Mouse (Mus musculus) heart, adult 11 months (tissue): ENCODE data around the gene Fsip1.

ENCODE experiments used
- DNase-seq: peaks from one replicate; pipeline ENCODE4 v3.0.0; 2022

The Fsip1 gene

DNA sequence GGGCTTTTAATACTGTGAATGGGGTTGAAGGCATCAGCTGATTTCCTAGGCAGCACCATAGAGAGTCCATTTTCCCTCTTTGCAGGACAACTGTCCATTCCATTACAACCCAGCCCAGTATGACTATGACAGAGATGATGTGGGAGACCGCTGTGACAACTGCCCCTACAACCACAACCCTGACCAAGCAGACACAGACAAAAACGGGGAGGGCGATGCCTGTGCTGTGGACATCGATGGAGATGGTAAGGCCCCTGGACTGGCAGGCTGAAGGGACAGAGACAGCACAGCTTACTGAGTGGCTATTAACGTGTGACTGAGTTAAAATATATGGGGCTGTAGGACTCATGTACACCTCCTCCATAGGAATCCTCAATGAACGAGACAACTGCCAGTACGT is 136.0 kb downstream of the Fsip1 start:
- peak; percentile 88 for DNase-seq

DNA sequence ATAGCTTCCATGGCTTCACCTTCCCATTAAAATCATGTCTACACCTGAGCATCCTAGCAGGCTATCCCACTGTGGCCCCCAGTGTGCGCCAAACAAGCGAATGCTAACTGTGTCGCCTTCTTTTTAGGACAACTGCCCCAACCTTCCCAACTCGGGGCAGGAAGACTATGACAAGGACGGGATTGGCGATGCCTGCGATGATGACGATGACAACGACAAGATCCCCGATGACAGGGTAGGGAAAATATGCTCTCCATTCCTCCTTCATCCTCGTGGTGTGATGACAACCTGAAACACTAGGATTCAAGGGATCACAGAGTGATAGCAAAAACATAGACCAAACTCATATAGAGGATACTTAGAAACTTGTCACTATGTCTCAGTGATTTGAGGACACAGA is 136.7 kb downstream of the Fsip1 start:
- peak; percentile 79 for DNase-seq

DNA sequence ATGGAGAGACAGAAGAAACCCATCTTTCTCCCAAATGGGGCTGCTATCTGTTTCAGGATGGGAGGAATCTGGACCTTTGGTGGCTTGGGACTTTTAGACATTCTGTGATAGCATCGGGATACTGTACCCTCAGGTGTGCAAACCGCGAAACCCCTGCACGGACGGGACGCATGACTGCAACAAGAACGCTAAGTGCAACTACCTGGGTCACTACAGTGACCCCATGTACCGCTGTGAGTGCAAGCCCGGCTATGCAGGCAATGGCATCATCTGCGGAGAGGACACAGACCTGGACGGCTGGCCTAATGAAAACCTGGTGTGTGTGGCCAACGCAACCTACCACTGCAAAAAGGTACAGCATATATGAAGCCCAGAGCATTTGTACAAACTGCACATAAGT is 137.1 kb downstream of the Fsip1 start:
- peak; percentile 86 for DNase-seq

DNA sequence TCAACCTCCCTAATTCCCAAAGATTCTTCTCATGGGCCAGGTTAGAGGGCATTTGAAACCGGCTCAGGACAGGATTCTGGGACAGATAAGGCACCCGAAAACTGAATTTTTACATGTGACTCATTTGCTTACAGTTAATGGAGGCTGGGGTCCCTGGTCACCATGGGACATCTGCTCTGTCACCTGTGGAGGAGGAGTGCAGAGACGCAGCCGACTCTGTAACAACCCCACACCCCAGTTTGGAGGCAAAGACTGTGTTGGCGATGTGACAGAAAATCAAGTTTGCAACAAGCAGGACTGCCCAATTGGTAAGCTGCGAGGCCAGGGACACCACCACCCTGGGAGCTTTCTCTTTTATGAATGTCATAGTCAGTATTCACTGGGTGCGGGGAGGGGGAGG is 138.3 kb downstream of the Fsip1 start:
- DNase-seq = peak; percentile 83

DNA sequence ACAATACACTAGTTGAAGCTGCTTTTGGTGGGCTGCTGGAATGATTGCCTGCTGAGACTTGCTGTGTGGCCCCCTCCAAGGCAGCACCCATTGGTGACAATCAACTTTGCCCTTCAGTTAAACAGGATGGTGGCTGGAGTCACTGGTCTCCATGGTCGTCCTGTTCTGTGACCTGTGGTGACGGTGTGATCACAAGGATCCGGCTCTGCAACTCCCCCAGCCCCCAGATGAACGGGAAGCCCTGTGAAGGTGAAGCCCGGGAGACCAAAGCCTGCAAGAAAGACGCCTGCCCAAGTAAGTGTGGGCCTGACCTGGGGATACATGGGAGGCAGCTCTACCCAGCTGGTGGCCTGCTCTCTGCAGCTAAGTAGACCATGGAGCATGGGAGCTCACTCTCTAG is 138.7 kb downstream of the Fsip1 start:
- DNase-seq = peak; percentile 85

DNA sequence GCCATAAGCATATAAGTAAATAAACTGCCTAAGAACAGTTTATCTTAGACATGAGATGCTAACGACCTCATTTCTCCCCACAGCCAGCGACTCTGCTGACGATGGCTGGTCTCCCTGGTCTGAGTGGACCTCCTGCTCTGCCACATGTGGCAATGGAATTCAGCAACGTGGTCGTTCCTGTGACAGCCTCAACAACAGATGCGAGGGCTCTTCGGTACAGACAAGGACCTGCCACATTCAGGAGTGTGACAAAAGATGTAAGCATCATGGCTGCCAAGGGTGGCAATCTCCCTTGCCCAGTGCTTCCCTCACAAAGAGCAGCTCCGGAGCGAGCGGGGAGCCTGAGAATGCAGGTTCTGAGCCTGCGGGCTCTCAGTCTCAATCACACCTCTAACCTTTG is 139.4 kb downstream of the Fsip1 start:
- DNase-seq = peak; percentile 64

DNA sequence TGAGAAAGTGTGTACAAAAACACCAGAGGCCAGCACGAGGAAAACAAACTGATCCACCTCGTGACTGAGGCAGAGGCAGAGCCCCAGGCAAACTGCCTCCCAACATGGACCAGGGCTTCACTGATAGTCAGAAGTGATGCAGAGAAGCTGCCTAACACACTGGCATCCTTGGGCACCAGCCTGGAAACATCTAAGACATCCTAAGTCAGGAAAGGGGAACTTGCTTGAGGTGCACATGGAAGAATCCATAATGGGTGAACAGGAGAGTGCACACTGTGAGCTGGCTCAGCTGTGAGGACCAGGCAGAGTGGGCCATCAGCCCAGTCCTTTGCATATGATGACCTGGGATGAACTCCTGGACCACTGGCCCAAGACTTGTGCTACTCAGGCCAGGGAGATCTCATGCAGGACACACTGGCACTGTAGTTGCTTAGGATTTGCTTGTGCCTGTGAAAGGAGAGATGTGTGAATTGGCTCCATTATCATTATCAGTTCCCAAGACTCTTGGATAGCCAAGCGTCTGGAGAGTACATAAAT is 139.9 kb downstream of the Fsip1 start:
- DNase-seq = peak; percentile 81

DNA sequence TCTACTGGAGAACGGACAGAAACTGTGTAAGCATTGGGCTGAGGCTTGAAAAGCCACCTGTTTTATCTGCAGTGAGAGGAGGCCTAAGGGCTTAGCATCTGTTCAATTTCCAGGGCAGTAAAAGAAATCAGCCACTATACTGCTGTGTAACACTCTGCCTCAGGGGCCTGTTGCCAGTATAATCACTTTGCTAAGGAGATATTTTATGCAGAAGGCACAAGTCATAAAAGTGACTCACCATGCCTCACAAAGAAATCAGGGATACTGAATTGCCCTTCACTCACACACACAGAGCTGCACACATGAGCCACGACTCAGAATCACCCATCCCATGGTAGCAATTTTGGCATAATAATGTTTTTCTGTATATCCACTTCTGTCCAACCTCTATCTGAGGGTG is 140.6 kb downstream of the Fsip1 start:
- no peak for DNase-seq

DNA sequence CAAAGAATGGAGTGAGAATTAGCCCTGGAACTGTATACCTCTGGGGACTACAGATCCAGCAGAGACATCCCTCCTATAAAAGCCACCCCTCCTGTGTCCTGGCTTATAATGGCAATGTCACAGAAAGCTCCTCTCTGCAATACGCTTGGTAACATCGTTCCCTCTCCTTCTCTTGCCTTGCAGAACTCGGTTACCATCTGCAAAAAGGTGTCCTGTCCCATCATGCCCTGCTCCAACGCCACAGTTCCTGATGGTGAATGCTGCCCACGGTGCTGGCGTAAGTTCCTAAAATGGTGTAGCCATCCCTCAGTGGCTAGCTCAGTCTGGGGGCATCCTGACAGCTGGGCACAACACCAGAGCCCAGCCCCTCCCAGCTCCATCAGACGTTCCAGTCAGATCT is 141.1 kb downstream of the Fsip1 start:
- DNase-seq = peak; percentile 67

DNA sequence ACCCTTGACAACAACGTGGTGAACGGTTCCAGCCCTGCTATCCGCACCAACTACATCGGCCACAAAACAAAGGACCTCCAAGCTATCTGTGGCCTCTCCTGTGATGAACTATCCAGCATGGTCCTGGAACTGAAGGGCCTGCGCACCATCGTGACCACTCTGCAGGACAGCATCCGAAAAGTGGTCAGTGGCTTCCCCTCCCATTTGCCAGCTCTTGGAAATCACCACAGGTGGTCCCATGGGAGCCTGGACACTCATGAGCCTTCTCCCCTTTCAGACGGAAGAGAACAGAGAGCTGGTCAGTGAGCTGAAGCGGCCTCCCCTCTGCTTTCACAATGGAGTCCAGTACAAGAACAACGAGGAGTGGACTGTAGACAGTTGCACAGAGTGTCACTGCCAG is 142.1 kb downstream of the Fsip1 start:
- peak; percentile 80 for DNase-seq

DNA sequence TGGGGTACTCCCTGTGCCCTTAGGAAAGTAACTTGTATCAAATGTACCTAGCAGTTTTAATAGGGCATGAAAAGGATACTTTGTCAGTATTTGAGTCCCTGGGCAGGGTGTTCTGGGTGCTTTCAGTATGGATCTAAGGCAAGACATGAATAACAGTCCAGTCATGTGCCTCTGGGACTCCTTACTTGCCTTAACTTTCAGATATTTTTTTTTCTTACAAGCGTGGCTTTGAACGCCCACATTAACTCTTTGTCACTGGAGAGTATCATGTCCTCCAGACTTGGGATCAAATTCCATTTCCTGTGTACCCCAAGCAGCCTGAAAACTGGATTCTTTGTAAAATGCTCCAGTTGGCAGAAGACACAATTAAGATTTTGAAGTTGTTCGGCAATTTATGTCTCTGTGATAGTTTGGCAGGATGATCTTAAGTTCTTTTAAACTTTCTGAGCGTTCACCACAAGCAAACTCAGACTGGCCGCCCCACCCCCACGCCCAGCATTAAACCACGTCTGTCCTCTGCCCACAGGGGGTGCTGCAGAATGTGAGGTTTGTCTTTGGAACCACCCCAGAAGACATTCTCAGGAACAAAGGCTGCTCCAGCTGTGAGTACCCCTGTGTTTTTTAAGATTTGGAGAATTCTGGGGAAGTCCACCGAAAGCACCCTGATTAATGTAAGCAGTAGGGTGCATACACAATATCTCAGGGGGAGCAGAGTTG is 142.8 kb downstream of the Fsip1 start:
- DNase-seq = peak; percentile 89

DNA sequence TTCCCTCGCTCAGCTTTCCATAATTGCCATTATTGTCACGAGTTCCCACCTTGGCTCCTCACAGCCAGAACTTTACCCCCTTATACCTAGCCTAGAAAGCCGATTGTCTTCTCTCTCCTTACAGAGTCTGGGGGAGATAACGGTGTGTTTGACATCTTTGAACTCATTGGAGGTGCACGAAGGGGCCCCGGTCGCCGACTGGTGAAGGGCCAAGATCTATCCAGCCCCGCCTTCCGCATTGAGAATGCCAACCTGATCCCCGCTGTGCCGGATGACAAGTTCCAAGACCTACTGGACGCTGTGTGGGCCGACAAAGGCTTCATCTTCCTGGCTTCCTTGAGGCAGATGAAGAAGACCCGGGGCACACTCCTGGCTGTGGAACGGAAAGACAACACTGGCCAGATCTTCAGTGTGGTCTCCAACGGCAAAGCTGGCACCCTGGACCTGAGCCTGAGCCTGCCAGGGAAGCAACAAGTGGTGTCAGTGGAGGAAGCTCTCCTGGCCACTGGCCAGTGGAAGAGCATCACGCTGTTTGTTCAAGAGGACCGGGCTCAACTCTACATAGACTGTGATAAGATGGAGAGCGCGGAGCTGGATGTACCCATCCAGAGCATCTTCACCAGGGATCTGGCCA is 143.8 kb downstream of the Fsip1 start:
- DNase-seq = peak; percentile 92

DNA sequence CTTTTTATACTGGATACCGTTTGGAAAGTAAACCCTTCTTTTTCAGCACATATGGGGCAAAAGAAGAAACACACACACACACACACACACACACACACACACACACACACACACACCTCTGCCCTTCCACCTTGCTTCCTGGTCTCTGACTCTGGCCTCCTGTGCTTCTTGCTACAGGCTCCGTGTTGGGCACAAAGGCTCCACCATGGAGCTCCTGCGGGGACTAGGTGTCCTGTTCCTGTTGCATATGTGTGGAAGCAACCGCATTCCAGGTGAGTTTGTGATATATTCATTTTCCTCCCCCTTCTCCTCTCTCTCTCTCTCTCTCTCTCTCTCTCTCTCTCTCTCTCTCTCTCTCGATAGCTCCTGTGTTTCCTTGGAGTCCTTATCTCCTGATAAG is 144.3 kb downstream of the Fsip1 start:
- DNase-seq = peak; percentile 77

DNA sequence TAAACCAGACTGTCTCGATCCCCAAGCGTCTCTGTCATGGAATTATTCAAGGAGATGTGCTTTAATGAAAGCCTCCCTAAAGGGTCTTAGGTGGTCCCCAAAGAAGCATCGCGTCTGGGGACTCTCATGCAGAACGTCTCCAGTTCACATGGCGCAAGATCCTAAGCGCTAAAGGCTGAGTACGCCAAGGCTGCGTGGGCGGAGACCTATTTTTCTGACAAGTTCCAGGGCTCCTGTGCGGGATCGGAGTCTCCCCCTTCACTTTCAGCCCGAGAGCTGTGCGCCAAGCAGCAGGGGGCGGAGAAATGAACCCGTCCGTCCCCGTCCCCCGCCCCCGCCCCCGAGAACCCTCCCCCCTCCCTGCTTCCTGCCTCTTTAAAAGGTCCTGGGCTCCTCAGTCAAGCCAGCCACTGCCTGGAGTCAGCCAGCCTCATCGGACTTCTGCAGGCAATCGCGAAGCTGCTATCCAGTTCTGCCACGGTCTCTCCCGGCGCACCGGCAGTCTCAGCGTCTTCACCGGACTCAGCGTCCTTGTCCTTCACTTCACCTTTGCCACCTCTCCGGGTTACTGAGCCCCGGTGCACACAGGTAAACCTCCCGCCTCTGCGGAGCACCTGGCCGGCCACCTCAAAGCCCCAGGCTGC is 145.2 kb downstream of the Fsip1 start, which contains the start of gene Thbs1:
Gene Thbs1, plus strand, starts transcription at position 389 of the 644 bp plus-strand sequence.
- peak; percentile 98 for DNase-seq

DNA sequence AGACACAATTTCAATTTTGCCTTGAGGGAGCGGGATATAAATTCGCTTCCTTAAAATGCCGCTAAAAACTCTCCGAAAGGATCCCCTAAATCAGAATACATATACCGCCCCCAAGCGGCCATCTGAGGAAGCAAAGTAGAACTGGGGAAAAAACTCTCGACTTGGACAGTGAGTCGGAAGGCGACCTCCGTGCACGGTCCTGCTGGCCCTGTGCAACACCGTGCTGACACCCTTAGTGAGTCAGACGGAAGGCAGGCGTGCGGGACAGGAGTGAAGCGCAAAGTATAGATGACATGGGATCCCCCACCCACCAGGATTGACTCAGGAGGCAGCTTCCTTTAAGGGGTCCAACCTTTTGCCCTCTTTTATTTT is 145.7 kb downstream of the Fsip1 start:
- DNase-seq = peak; percentile 98

DNA sequence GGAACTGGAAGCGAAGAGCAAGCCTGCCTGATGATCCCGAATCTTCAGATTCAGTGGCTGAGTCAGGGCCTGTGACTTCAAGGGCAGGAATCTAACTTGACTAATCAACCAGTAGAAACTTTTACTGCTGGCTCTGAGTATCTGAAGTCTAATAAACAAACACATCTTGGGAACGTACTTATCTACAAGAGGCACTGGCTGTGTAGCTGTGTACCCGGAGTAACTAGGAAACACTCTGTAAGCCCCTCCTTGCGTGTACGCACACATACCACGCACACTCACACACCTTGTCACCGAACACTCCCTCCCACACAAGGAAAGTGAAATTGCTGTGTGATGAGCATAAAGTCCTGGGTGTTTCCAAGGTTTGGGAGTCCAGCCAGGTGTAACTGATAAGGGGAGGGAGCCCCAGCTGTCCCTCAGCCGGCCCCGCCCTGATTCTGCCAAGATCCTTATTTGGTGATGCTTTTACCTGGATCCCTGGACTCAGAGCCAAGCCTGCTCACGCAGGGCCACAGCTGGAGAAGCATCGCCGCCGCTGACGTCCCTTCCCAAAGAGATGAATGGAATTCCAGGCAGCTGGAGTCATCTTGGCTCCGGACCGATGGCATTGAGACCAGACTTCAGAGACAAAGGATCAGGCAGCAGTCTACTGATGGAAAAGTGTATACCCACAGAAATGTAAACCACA is 146.4 kb downstream of the Fsip1 start:
- peak; percentile 96 for DNase-seq

DNA sequence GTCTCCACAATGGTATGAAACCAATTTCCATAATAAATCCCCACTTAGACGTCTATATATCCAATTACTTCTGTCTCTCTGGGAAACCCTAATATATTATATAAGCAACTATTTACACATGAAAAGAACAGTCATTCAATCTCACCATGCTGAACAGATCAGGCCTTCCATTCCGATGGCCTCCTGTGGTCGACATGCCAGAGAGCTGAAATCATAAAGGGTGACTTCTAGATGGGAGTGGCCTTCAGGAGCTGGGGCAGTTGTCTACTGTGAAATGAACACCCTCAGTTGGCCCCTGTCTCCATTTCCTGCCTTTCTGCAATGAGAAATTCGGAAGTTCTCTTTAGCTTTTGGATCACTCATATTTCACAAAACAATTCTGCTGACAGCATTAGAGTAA is 154.6 kb downstream of the Fsip1 start:
- peak; percentile 81 for DNase-seq

DNA sequence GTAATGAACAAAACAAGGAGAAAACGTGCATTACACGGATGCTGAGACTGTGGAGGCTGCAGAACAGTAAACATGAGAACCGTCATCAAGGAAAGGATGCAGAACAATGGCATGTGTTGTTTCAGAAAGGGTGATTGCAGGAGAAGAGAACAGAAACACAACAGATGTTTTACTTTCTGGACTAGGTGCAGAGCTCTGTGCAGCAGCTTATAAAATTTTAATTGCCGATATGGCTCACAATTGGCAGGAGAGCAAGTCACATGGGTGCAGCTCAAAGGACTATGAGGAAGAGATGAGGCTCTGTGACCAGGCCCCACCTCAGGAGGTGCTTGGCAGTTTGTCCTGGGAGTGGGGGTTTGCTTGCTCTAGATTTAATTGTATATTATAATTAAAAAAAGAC is 157.7 kb downstream of the Fsip1 start:
- DNase-seq = no peak

DNA sequence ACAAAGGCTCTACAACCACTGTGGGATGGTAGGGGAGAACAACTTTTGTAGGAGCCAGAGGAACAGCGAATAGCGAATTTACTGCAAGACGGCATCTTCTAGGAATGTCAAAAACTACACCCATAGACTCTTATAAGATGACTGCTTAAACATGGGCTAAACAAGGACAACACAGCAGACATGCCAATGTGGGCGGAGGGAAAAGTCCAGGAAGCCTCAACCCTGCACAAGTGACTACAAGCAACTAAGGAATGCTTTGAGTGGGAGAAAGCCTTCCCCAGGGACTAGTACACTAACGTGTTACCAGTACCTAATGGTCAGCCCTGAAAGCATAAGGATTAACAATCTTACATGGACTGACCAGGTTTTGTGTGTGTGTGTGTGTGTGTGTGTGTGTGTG is 165.5 kb downstream of the Fsip1 start:
- no peak for DNase-seq

DNA sequence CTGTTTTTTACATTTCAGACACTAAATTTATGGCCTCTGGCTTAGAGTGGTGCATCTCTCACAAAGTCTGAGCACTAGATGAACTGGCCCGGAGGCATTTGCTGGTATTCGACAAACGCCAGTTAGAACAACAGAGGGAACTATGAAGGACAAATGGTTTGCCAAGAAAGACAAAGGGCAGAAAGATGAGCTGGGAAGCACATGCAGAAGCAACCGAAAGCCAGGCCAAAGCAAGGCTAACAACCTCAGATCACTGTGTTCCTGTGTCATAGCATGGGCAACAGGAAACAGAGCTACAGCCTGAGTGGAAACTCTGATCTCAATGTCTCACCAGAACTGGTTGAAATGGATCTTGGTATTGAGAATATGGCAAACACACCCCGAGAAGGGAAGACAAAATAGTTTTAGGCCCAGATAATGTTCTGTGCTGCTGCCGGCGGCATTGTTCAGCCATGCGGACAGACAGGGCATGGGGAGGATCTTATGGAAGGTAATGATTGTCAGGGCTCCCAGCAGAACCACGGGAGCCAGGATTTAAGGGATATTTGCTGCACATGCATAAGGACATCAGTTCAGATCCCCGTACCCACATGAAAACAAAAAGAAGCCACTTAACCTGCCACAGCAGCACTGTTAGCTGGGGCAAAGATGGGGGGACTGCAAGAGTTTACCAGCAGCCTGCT is 169.6 kb downstream of the Fsip1 start:
- no peak for DNase-seq

DNA sequence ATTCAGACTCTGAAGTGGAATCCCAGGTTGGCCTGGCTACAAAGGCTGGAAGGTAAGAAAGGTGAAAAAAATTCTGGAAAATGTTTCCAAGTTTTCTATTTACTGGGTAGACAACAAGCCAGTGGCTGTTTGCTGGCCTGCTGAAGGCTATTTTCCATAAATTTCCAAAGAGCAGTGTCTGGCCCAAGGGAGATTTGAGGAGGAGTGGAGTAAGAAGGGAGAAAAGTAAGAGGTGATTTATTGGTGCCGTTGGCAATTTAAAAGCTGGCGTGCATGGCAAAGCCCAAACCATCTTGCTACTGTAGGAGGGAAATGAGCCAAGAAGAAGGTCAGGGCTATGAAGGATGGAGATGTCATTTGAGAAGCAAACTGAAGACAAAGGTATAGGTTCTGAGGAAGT is 171.1 kb downstream of the Fsip1 start:
- no peak for DNase-seq

DNA sequence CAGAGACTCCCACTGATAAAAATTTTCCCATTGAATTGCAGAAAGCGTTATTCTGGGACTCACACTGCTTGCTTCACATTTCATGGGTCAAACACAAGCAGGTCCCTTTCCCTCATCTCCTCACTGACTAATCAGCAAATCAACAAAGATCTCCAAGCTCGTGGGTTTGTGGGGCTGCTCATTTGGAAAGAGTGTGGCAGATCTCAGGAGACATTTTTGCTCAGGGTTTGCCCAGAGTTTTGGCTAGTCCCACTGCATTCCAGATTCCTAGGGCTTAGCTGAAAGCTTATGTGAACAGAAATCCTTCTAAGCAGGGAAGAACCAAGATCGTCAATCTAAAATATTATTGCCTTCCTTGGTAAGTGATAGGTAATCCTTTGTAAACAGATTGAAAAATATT is 172.1 kb downstream of the Fsip1 start:
- DNase-seq = no peak

DNA sequence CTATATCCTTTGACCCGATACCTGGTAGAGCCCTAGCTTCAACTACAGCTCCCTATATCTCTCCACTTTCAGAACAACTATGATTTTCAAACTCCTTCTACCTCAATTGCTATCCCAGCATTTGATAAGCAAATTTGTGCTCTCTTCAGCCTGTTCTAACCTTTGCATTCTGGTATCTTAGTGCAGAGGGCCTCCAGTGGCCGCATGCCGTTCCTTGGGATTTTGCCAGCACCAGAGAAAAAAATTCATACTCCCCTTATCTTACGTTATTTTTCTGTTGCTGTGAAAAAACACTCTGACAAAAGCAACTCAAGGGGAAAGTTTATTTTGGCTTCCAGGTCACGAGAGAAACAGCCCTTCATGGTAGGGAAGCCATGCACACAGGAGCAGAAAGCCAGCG is 173.1 kb downstream of the Fsip1 start:
- peak; percentile 90 for DNase-seq
